Mouse (Mus musculus) lung, embryonic 15.5 days (tissue): ENCODE measurements at regions not wholly inside any gene's neighbourhood (a gene's known extent, or its start where the extent isn't known, plus 50 kb on each side); places are given as distances from the start of the nearest gene placed in this dataset.
A peak's percentile ranks its signal among the peaks of the same experiment; 100 is the strongest.

ENCODE experiments used
- ATAC-seq: fragments of 200-750 bp; cut with Nextera tagmentation; 2 replicates; pipeline ENCODE4 v1.8.0; 2017; ENCODE audit warnings: moderate number of reproducible peaks, borderline replicate concordance; ENCODE audit not compliant: low FRiP score, low TSS enrichment; ENCODE audit errors: extremely low read depth
- H3K27ac ChIP-seq: fragments of 300-500 bp; sonication (generic); 2 replicates; pipeline ENCODE4 v1.5.1; 2015; ENCODE audit warnings: moderate library complexity, mild to moderate bottlenecking, inconsistent platforms
- H3K27me3 ChIP-seq: fragments of 300-500 bp; sonication (generic); 2 replicates; pipeline ENCODE4 v1.6.1; 2015; ENCODE audit warnings: inconsistent platforms
- H3K36me3 ChIP-seq: fragments of 300-500 bp; sonication (generic); 2 replicates; pipeline ENCODE4 v1.6.1; 2015; ENCODE audit warnings: inconsistent platforms
- H3K4me1 ChIP-seq: fragments of 300-500 bp; sonication (generic); 2 replicates; pipeline ENCODE4 v1.6.1; 2015; ENCODE audit warnings: inconsistent platforms
- H3K4me2 ChIP-seq: fragments of 300-500 bp; sonication (generic); 2 replicates; pipeline ENCODE4 v1.6.1; 2015; ENCODE audit warnings: inconsistent platforms, mild to moderate bottlenecking, moderate library complexity
- H3K4me3 ChIP-seq: fragments of 300-500 bp; sonication (generic); 2 replicates; pipeline ENCODE4 v1.5.1; 2015; ENCODE audit warnings: mild to moderate bottlenecking, inconsistent platforms
- H3K9ac ChIP-seq: fragments of 300-500 bp; sonication (generic); 2 replicates; pipeline ENCODE4 v1.6.1; 2015; ENCODE audit warnings: inconsistent platforms
- H3K9me3 ChIP-seq: fragments of 300-500 bp; sonication (generic); 2 replicates; pipeline ENCODE4 v1.6.1; 2016; ENCODE audit warnings: inconsistent platforms
- WGBS: fragments of 180-500 bp; shearing (Covaris S2); methylation state at CpG from one replicate; pipeline ENCODE4 v1.1.7; 2015; 5-methylcytosine and 5-hydroxymethylcytosine counted together

- H3K4me1 ChIP-seq, result peaks cover 14% of the 10 kb centered on the region; the same call in 1 of the 2 replicates
- H3K27ac ChIP-seq, result no peak overlapping the region
- no peak overlapping the region for H3K4me2 ChIP-seq
- no peak overlapping the region for H3K9ac ChIP-seq
- H3K27me3 ChIP-seq, result no peaks in the 10 kb centered on the region
- H3K9me3 ChIP-seq, result no peaks in the 10 kb centered on the region
- WGBS, result 33% methylated on average over 4 of the region's 4 CpGs
- no peak overlapping the region for H3K4me3 ChIP-seq
- ATAC-seq, result peak; percentile 37; the same call in 1 of the 2 replicates
- H3K36me3 ChIP-seq, result no peaks in the 10 kb centered on the region
Observed at GRCm38 (mm10) chr11:112953491-112953890, 171.5 kb downstream of the Sox9 start.

GRCm38 (mm10) chr11:112956748-112957440 lies 174.9 kb downstream of the Sox9 start:
- no peaks in the 10 kb centered on the region for H3K9me3 ChIP-seq
- H3K4me3 ChIP-seq, result no peak overlapping the region
- H3K4me2 ChIP-seq, result no peak overlapping the region
- no peak for ATAC-seq
- 63% methylated on average over 5 of the region's 5 CpGs for WGBS
- no peak overlapping the region for H3K27ac ChIP-seq
- no peaks in the 10 kb centered on the region for H3K36me3 ChIP-seq
- H3K9ac ChIP-seq, result no peak overlapping the region
- H3K27me3 ChIP-seq, result no peaks in the 10 kb centered on the region
- H3K4me1 ChIP-seq, result peaks cover 14% of the 10 kb centered on the region; the same call in 1 of the 2 replicates

DNA sequence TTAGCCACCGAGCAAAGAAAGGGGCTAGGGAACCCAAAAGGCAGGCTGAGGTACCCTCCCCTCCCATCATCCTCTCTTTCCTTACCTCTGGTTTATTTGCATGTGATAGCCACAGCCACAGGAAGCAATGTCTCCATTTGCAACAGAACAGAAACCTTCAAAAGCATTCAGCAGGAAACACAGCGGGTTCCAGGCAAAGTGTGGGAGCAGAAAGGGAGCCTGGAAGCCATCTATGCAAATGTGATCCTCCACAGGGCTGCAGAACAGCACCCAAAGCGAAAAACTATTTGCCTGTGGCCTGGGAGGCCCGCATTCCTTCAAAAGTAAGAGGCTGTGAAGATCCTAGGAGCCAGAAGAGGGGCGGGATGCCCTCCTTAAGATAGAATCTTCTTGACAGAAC lies 177.6 kb downstream of the Sox9 start:
- Histone ChIP-seq H3K27ac (no peak overlapping the region), H3K4me1 (0 out of 2 replicates have a peak, but pooled peaks cover 7% of the 10 kb centered on the region), H3K36me3 (no peaks in the 10 kb centered on the region), H3K9ac (no peak overlapping the region), H3K4me3 (no peak overlapping the region), H3K27me3 (no peaks in the 10 kb centered on the region), H3K9me3 (no peaks in the 10 kb centered on the region), H3K4me2 (no peak overlapping the region)
- ATAC-seq, result no peak
- 17% methylated on average over 5 of the region's 5 CpGs for WGBS

GRCm38 (mm10) chr11:112973286-112973685 lies 191.3 kb downstream of the Sox9 start:
- H3K4me2 ChIP-seq, result no peak overlapping the region
- peaks cover 14% of the 10 kb centered on the region for H3K4me1 ChIP-seq
- no peaks in the 10 kb centered on the region for H3K9me3 ChIP-seq
- 47% methylated on average over 8 of the region's 8 CpGs for WGBS
- H3K4me3 ChIP-seq, result no peak overlapping the region
- H3K9ac ChIP-seq, result no peak overlapping the region
- ATAC-seq, result no peak
- no peaks in the 10 kb centered on the region for H3K36me3 ChIP-seq
- H3K27ac ChIP-seq, result no peak overlapping the region
- no peaks in the 10 kb centered on the region for H3K27me3 ChIP-seq

DNA sequence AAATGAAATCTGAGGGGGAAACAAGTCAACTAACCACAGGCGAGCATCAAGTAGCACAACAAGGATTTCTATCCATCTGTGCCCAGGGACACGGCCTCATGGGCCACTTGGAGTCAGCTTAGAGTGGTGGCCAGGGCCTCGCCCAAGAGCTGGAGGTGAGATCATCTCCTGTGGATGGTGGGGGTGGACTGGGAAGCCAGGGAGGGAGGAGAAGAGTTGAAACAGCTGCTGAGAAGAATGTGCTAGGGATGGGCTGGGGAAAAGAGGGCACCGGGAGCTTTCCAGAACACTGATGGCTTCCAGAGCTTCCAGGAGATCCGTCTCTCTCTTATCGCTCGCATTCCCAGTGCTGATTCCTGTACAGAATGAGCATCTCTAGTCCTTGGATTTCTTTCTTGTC lies 192.9 kb downstream of the Sox9 start:
- Histone ChIP-seq H3K4me2 (no peak overlapping the region), H3K36me3 (no peaks in the 10 kb centered on the region), H3K27me3 (no peaks in the 10 kb centered on the region), H3K27ac (no peak overlapping the region), H3K4me1 (peaks cover 28% of the 10 kb centered on the region), H3K9ac (no peak overlapping the region), H3K4me3 (no peak overlapping the region), H3K9me3 (no peaks in the 10 kb centered on the region)
- ATAC-seq, result no peak
- WGBS, result 82% methylated on average over 7 of the region's 7 CpGs

- Histone ChIP-seq H3K36me3 (no peaks in the 10 kb centered on the region), H3K9me3 (no peaks in the 10 kb centered on the region), H3K27me3 (no peaks in the 10 kb centered on the region), H3K9ac (no peak overlapping the region), H3K27ac (no peak overlapping the region), H3K4me1 (peaks cover 29% of the 10 kb centered on the region), H3K4me2 (no peak overlapping the region), H3K4me3 (no peak overlapping the region)
- 32% methylated on average over 12 of the region's 12 CpGs for WGBS
- no peak for ATAC-seq
Observed at GRCm38 (mm10) chr11:112976914-112977785, 195.1 kb downstream of the Sox9 start.

- Histone ChIP-seq H3K4me1 (peaks cover 42% of the 10 kb centered on the region), H3K9ac (no peak overlapping the region; the same call in 1 of the 2 replicates), H3K9me3 (no peaks in the 10 kb centered on the region), H3K27ac (peak overlapping the region; percentile 62), H3K27me3 (no peaks in the 10 kb centered on the region), H3K36me3 (no peaks in the 10 kb centered on the region), H3K4me3 (no peak overlapping the region), H3K4me2 (peak overlapping the region; percentile 6; the same call in 1 of the 2 replicates)
- ATAC-seq, result peak; percentile 71; the same call in 1 of the 2 replicates
- WGBS, result 15% methylated on average over 6 of the region's 6 CpGs
Observed at GRCm38 (mm10) chr11:112978884-112979283, 196.9 kb downstream of the Sox9 start.

- Histone ChIP-seq H3K9ac (no peak overlapping the region), H3K4me1 (peaks cover 42% of the 10 kb centered on the region), H3K27me3 (no peaks in the 10 kb centered on the region), H3K36me3 (no peaks in the 10 kb centered on the region), H3K27ac (peak overlapping the region; percentile 62; the same call in 1 of the 2 replicates), H3K4me3 (no peak overlapping the region), H3K9me3 (no peaks in the 10 kb centered on the region), H3K4me2 (no peak overlapping the region)
- 49% methylated on average over 10 of the region's 10 CpGs for WGBS
- ATAC-seq, result no peak
Observed at GRCm38 (mm10) chr11:112979413-112979812, 197.4 kb downstream of the Sox9 start.

DNA sequence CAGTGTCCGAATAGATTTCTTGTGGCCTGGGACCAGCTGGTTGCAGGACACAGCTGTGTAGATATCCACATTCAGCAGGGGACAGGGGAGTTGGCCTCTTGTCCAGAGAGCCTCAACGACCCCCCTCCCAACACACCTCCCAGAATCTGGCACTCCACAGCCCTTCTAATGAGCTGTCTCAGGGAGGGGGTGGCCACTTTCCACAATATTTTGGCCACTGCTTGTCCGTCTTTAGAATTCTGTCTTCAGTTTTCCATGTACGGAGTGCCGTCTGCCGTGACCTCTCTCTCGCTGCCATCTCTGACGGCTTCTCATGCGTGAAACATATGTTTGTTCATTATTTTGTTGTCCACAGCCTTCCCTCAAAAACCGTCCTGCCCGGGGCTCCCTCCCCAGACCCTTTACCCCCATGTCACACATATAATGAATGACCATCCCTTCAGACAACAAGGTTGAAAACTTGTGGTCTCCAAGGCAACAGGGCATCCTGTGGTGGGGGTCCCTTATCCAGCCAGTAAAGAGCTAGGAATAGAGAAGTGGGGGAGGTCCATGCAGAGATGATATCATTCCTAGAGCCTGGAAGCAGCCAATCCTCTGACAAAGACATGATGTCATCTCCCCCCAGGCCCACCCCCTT lies 200.3 kb downstream of the Sox9 start:
- no peak overlapping the region for H3K4me2 ChIP-seq
- peak; percentile 36; the same call in 1 of the 2 replicates for ATAC-seq
- no peaks in the 10 kb centered on the region for H3K9me3 ChIP-seq
- H3K4me1 ChIP-seq, result peaks cover 43% of the 10 kb centered on the region
- no peak overlapping the region for H3K9ac ChIP-seq
- H3K4me3 ChIP-seq, result no peak overlapping the region
- no peaks in the 10 kb centered on the region for H3K36me3 ChIP-seq
- 26% methylated on average over 11 of the region's 11 CpGs for WGBS
- H3K27me3 ChIP-seq, result no peaks in the 10 kb centered on the region
- no peak overlapping the region for H3K27ac ChIP-seq

GRCm38 (mm10) chr11:112982802-112983591 lies 201.0 kb downstream of the Sox9 start:
- no peak overlapping the region for H3K4me2 ChIP-seq
- peaks cover 41% of the 10 kb centered on the region for H3K4me1 ChIP-seq
- H3K27me3 ChIP-seq, result no peaks in the 10 kb centered on the region
- peak; percentile 37; the same call in 1 of the 2 replicates for ATAC-seq
- H3K4me3 ChIP-seq, result no peak overlapping the region
- peak overlapping the region; percentile 25; the same call in 1 of the 2 replicates for H3K27ac ChIP-seq
- no peaks in the 10 kb centered on the region for H3K9me3 ChIP-seq
- 36% methylated on average over 9 of the region's 9 CpGs for WGBS
- H3K36me3 ChIP-seq, result no peaks in the 10 kb centered on the region
- no peak overlapping the region for H3K9ac ChIP-seq

DNA sequence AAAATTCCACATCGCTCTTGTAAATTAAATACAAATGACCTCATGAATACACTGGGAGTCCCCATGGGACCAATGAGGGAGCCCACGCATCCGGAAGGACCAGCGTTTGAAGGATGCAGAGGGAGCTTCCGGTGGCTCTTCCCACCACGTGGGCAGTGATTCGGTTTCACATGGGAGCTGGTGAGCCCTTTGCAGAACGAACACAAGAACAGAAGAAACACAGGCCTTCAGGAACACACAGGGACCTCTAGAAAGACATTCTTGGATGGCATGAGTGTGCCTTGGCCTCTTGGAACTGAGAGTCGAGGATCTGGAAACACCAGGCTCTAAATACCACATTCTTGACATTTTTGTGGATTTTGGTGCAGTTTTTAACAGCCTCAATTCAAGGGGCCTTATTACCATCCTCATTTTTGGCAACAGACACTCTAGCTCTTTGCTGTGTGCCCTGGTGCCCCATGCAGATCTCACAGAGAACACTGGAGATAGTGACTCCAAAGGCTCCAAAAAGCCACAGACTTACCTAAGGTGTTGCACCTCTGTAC lies 204.1 kb downstream of the Sox9 start:
- 61% methylated on average over 9 of the region's 9 CpGs for WGBS
- no peak overlapping the region for H3K9ac ChIP-seq
- no peak overlapping the region for H3K4me3 ChIP-seq
- H3K9me3 ChIP-seq, result no peaks in the 10 kb centered on the region
- H3K27me3 ChIP-seq, result no peaks in the 10 kb centered on the region
- ATAC-seq, result no peak
- H3K4me1 ChIP-seq, result peaks cover 54% of the 10 kb centered on the region
- no peaks in the 10 kb centered on the region for H3K36me3 ChIP-seq
- no peak overlapping the region for H3K4me2 ChIP-seq
- no peak overlapping the region for H3K27ac ChIP-seq
